Mouse (Mus musculus): ENCODE results near the gene Ppp2r2d. TPM values are rescaled to one million over a fixed set of nuclear protein-coding genes. Genes with fewer than 3 reads are reported as not detected.
A peak's percentile ranks its signal among the peaks of the same experiment; 100 is the strongest.

Gene Ppp2r2d
- polyA plus RNA-seq, 1 experiment from 2014 or later, result 69.4 TPM

DNA sequence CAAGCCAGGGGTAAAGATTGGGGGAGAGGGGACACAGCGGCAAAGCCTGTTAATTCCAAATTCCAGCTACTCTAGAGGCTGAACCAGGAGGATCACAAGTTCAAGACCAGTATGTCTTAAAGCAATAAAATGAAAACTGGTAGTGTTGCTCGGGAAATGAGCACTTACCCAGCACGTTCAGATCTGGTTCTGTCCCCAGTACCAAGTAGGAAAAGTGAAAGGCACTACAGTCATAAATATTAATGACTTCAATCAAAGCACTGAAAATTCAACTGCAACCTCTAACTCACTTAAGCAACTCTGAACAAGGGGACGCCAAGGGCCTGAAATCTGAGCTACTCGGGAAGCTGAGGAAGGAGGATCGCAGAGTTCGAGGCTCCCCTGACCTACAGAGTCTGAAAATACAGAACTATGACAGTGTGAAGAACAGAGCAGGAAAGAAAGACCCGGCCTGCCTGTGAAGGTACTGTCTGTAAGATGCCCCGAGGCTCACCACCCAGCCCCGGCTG lies 62.9 kb downstream of the Ppp2r2d start:
- Histone ChIP-seq H3K36me3 (no peaks in the 10 kb centered on the region), H3K27ac (replicated peaks) (peak overlapping the region; percentile 63; the same call in 1 of the 2 replicates), H3K9me3 (no peaks in the 10 kb centered on the region), H3K27me3 (peaks cover 20% of the 10 kb centered on the region), H3K4me2 (replicated peaks) (peak overlapping the region; percentile 78), H3K9ac (replicated peaks) (peak overlapping the region; percentile 82), H3K4me3 (peak overlapping the region; percentile 76), H3K4me1 (peaks cover 25% of the 10 kb centered on the region)
- no peak for ATAC-seq (ENCODE audit: low FRiP score, low read depth)
- 6% methylated on average over 10 of the region's 10 CpGs for WGBS

DNA sequence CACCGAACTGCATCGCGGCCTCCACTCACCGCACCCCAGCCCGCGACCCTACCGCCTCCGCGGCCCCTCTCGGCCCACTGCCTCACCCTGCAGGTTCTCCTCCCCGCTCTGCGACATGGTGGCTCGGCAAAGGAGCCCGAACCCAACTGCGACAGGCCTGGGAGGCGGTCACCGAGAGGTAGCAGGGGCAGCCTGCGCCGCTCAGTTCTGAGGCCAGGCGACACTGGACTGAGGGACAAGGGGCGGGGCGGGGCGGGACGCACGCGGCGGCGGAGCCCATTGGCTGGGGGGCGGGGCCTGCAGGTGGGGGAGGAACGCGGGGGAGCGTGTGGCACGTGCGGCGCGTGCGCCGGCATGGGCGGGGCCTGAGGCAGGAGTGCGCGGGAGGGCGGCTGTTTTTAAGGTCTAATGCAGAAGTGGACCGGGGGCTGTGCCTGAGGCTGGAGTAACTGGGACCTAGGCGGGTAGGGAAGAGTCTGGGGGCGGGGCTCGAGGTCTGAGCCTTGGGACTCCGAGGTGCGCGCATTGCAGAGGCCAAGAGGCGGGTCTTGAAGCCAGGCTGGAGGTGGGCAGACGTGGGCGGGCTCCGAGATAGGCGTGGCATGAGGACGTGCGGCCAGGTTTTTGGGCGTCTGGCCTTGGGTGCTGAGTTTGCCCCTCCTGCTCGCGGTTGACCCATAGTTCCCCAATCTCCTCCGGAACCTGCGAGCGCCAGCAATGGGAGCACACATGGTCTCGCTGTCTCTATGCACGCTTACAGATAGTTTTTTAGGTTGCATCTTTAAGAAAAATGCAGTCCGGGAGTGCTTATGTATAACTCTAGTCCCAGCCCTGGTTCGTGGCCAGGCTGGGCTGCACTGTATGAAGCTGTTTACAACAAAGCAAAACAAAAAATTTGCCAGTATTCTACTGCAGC lies 63.7 kb downstream of the Ppp2r2d start, which contains the start of gene Bnip3:
Gene Bnip3, minus strand, starts transcription at position 243 of the 916 bp plus-strand sequence.
- Histone ChIP-seq H3K4me3 (peak within 1 kb of the TSS; percentile 76), H3K27me3 (peaks cover 20% of the 10 kb centered on the region), H3K36me3 (no peaks in the 10 kb centered on the region), H3K4me2 (replicated peaks) (peak within 1 kb of the TSS; percentile 78), H3K4me1 (peaks cover 25% of the 10 kb centered on the region), H3K9me3 (no peaks in the 10 kb centered on the region), H3K27ac (replicated peaks) (peak within 1 kb of the TSS; percentile 63), H3K9ac (replicated peaks) (peak within 1 kb of the TSS; percentile 82)
- under 1% methylated on average over 65 of the region's 66 CpGs for WGBS
- peak; percentile 96 for ATAC-seq (ENCODE audit: low FRiP score, low read depth)

DNA sequence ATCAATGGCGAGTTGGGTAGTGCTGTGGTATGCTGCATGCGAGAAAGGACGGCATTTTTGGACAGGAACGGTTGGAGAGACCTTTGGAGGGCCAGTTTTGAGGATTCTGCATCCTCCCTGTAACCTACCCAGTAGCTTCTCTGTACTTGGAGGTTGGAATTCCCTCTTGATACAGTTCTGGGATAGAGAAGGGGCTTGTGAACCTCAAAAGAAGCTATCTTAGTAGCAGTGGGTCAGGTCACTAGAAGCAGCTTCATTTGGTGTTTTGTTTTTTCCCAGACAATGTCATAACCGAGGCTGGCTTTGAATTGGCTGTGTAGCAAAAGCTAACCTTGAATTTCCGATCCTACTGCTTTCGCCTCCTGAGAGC lies 64.3 kb downstream of the Ppp2r2d start:
- Histone ChIP-seq H3K27me3 (peaks cover 20% of the 10 kb centered on the region), H3K9ac (replicated peaks) (peak overlapping the region; percentile 82; the same call in 1 of the 2 replicates), H3K9me3 (no peaks in the 10 kb centered on the region), H3K4me1 (peaks cover 25% of the 10 kb centered on the region), H3K4me2 (replicated peaks) (peak overlapping the region; percentile 78), H3K36me3 (no peaks in the 10 kb centered on the region), H3K4me3 (peak overlapping the region; percentile 76), H3K27ac (replicated peaks) (no peak overlapping the region)
- WGBS, result 23% methylated on average over 7 of the region's 7 CpGs
- ATAC-seq (ENCODE audit: low FRiP score, low read depth), result no peak

DNA sequence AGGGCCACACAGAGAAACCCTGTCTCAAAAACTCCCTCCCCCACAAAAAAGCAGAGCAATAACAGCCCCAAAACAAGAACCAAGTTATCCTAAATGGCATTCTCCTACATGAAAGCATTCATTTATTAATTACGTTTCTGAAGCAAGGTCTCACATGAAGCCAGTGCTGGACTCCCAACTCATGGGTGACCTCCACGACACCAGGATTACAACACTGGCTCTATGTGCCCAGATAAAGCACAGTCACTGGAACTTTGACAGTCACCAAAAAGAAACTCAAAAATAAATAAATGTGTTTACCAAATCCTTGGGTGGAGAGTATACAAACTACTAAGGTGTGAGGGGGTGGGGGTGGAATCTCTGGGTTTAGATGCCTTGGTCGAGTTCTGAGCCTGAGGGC lies 67.7 kb downstream of the Ppp2r2d start:
- Histone ChIP-seq H3K27ac (replicated peaks) (no peak overlapping the region), H3K4me2 (replicated peaks) (no peak overlapping the region), H3K9me3 (no peaks in the 10 kb centered on the region), H3K9ac (replicated peaks) (no peak overlapping the region), H3K4me1 (peaks cover 7% of the 10 kb centered on the region; the same call in 1 of the 2 replicates), H3K36me3 (no peaks in the 10 kb centered on the region), H3K4me3 (no peak overlapping the region), H3K27me3 (peaks cover 20% of the 10 kb centered on the region)
- ATAC-seq (ENCODE audit: low FRiP score, low read depth), result no peak
- 79% methylated on average over 3 of the region's 3 CpGs for WGBS

DNA sequence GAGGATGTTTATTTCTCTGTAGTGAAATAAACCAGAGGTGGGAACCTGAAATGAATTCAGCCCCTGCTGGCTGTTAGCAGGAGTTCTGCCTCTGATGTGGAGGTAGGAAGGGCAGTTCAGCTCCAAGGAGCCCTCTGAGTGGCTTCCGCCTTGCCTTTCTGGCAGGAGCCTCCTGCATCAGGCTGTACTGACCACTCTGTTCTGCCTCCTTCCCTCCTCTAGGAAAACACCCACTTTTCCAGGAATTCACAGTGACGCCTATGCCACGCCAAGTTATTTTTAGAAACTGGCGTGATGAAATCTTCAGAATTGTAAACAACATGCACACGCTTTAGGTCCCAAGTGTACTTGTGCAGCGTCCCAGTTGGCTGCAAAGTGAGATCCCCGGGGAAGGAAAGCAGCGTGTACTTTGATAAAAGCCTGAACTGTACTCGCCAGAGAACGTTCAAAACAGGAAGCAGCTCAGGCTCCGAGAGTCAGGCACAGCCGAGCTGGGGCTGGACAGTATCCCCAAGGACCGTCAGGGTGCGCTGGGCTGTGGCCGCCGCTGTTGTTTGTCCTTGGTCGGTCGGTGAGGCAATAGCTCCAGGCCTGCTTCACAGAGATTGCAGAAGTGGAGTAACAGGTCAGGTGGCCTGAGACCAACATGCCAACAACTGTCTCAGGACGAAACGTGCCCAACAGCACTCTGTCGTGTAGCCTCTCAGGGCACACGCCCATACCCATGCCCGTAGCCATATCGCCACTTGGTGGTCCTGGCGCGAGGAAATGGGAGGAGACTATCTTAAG lies 73.5 kb downstream of the Ppp2r2d start:
- peak overlapping the region; percentile 56 for H3K4me2 ChIP-seq (replicated peaks)
- H3K27ac ChIP-seq (replicated peaks), result no peak overlapping the region
- H3K27me3 ChIP-seq, result no peaks in the 10 kb centered on the region
- 6% methylated on average over 26 of the region's 26 CpGs for WGBS
- H3K36me3 ChIP-seq, result no peaks in the 10 kb centered on the region
- peak overlapping the region; percentile 35 for H3K4me3 ChIP-seq
- no peaks in the 10 kb centered on the region for H3K9me3 ChIP-seq
- 0 out of 2 replicates have a peak, but pooled peaks cover 5% of the 10 kb centered on the region for H3K4me1 ChIP-seq
- no peak; the same call in 1 of the 2 replicates for ATAC-seq (ENCODE audit: low FRiP score, low read depth)
- H3K9ac ChIP-seq (replicated peaks), result 0 out of 2 replicates have a peak overlapping the region, but pooled peaks have one; percentile 2

DNA sequence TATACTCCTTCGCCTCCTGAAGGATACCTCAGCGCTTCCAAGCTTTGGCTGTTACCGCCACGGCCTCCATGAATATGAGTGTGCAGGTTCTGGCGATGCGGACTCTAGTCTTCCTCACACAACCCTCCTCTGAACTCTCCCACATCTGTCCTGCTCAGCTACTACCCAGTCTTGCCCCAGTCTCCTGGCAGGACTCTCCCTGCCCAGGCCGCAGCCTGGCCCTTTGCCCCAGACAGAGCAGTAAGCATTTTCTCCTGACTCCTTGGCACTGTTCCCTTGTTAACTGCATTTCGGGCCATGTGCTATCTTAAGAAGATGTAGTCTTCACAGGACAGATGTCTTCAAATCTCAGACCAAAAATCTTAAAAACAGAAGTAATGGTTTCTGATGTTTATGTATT lies 75.7 kb downstream of the Ppp2r2d start:
- no peaks in the 10 kb centered on the region for H3K9me3 ChIP-seq
- H3K27ac ChIP-seq (replicated peaks), result no peak overlapping the region
- 90% methylated on average over 8 of the region's 8 CpGs for WGBS
- H3K27me3 ChIP-seq, result peaks cover 3% of the 10 kb centered on the region; the same call in 1 of the 2 replicates
- no peak overlapping the region for H3K4me3 ChIP-seq
- ATAC-seq (ENCODE audit: low FRiP score, low read depth), result no peak
- H3K9ac ChIP-seq (replicated peaks), result no peak overlapping the region
- no peak overlapping the region for H3K4me2 ChIP-seq (replicated peaks)
- no peaks in the 10 kb centered on the region for H3K36me3 ChIP-seq
- H3K4me1 ChIP-seq, result 0 out of 2 replicates have a peak, but pooled peaks cover 5% of the 10 kb centered on the region

DNA sequence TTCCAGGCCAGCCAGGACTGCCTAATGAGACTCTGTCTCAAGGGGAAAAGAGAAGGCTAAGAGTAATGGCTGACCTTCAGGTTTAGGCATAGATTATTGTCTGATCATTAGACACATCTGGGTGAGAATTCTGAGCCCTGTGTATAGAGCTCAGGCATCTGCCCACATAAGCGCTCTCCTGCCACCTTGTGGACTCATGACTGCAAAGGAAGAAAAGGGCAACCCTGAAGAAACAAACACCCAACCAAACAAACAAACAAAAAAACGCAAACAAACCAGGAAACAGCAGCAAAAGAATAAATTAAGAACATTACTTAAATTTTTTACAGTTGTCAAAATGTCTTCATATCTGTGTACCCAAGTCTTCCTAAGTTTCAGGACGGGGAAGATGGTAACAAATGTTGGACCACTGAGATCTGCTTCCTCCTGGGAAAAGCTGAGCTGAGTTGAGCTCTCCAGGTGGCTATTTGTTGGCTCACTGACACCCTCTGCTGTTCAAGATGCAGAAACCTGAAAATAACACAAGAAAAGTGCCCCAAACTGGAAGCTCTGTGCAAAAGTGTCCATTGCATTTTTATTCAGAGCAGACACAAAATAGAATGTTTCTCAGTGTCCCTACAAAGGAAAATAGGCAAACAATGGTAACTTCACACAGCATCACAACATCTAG lies 78.0 kb downstream of the Ppp2r2d start:
- Histone ChIP-seq H3K27ac (replicated peaks) (no peak overlapping the region), H3K9ac (replicated peaks) (no peak overlapping the region), H3K4me1 (0 out of 2 replicates have a peak, but pooled peaks cover 5% of the 10 kb centered on the region), H3K36me3 (no peaks in the 10 kb centered on the region), H3K4me2 (replicated peaks) (no peak overlapping the region), H3K27me3 (peaks cover 3% of the 10 kb centered on the region; the same call in 1 of the 2 replicates), H3K9me3 (no peaks in the 10 kb centered on the region), H3K4me3 (no peak overlapping the region)
- 2% methylated on average over 3 of the region's 3 CpGs for WGBS
- no peak for ATAC-seq (ENCODE audit: low FRiP score, low read depth)

DNA sequence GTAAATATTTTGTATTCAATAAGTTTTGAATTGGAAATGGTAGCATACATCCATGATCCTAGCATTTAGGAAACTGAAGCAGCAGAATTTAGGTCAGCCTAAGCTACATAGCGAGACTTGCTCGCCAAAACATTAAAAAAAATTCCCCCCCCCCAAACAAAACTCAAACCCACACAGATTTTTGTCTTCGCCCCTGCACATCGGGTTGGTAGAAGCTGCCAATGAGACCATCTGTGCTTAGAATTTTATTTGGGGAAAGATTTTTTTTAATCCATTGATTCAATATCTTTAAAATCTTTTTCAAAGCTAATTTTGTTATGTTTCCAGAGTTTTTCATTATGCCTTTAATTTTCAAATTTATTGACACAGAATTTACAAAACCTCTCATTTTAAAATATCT lies 82.6 kb downstream of the Ppp2r2d start:
- Histone ChIP-seq H3K27ac (replicated peaks) (no peak overlapping the region), H3K9ac (replicated peaks) (no peak overlapping the region), H3K36me3 (no peaks in the 10 kb centered on the region), H3K4me1 (no peaks in the 10 kb centered on the region), H3K4me2 (replicated peaks) (no peak overlapping the region), H3K9me3 (no peaks in the 10 kb centered on the region), H3K27me3 (peaks cover 3% of the 10 kb centered on the region; the same call in 1 of the 2 replicates), H3K4me3 (no peak overlapping the region)
- no peak for ATAC-seq (ENCODE audit: low FRiP score, low read depth)
- WGBS, result 98% methylated on average over 4 of the region's 4 CpGs

Other genes with a start within 250 kb of the Ppp2r2d start
- gene Mapk1ip1, start 194 bp downstream of the Ppp2r2d start, polyA plus RNA-seq (2016; fragmentation: Nextera tagmentation; extraction: Ambion mirVana), result 14.4 and 14.9 TPM in 2 replicates
- gene Bnip3, start 63.4 kb downstream of the Ppp2r2d start, polyA plus RNA-seq (2016; fragmentation: Nextera tagmentation; extraction: Ambion mirVana), result 61.5 and 66.6 TPM in 2 replicates
- 0.83 and 1.2 TPM in 2 replicates for gene Jakmip3, start 94.7 kb downstream of the Ppp2r2d start, polyA plus RNA-seq (2016; fragmentation: Nextera tagmentation; extraction: Ambion mirVana)
- 212 and 220 TPM in 2 replicates for gene Dpysl4, start 239.9 kb downstream of the Ppp2r2d start, polyA plus RNA-seq (2016; fragmentation: Nextera tagmentation; extraction: Ambion mirVana)

Data from midbrain, embryonic 12.5 days (tissue).